Mouse (Mus musculus) midbrain, embryonic 16.5 days (tissue): ENCODE data around the gene Lmo2. TPM values are rescaled to one million over a fixed set of nuclear protein-coding genes. Genes with fewer than 3 reads are reported as not detected.

Experiments used
- polyA plus RNA-seq: library from polyadenylated mRNA; unstranded; fragments of >200 nt; fragmentation: Nextera tagmentation; extraction: Ambion mirVana; gene quantifications from 2 replicates; pipeline ENCODE4 v1.2.1, GENCODE M21; 2015

Gene Lmo2
- polyA plus RNA-seq, 1 experiment from 2014 or later: 25.5 TPM

Other genes with a start within 250 kb of the Lmo2 start
- gene Nat10, start 196.7 kb upstream of the Lmo2 start, polyA plus RNA-seq: 20.0 and 20.2 TPM in 2 replicates
- 337 and 370 TPM in 2 replicates for gene Caprin1, start 160.3 kb upstream of the Lmo2 start, polyA plus RNA-seq
- 84.0 and 86.3 TPM in 2 replicates for gene Fbxo3, start 69.7 kb downstream of the Lmo2 start, polyA plus RNA-seq
- 2.3 and 2.9 TPM in 2 replicates for gene 4931422A03Rik, start 70.4 kb downstream of the Lmo2 start, polyA plus RNA-seq
- not detected in 2 replicates for gene Gm10912, start 107.8 kb downstream of the Lmo2 start, polyA plus RNA-seq
- gene Gm10799, start 110.6 kb downstream of the Lmo2 start, polyA plus RNA-seq: not detected in 2 replicates
- gene Cd59b, start 111.9 kb downstream of the Lmo2 start, polyA plus RNA-seq: 1.4 and 2.8 TPM in 2 replicates
- 11.2 and 11.3 TPM in 2 replicates for gene Cd59a, start 137.8 kb downstream of the Lmo2 start, polyA plus RNA-seq
- not detected in 2 replicates for gene A930018P22Rik, start 164.8 kb downstream of the Lmo2 start, polyA plus RNA-seq